Mouse (Mus musculus) hematopoietic multipotent progenitor cell, adult 10-12 weeks (in vitro differentiated cells): ENCODE data around the gene Ciao2b. TPM values are rescaled to one million over a fixed set of nuclear protein-coding genes. Genes with fewer than 3 reads are reported as not detected.

ENCODE experiments used
- polyA plus RNA-seq: library from polyadenylated mRNA; stranded (reverse); fragments of >175 nt; gene quantifications from 2 replicates; pipeline ENCODE4 v1.2.3, GENCODE M21; 2012; ENCODE audit warnings: low replicate concordance

Ciao2b gene
- 47.5 and 69.7 TPM in 2 replicates for polyA plus RNA-seq

GRCm38 (mm10) chr8:104641426-104642323, at the start of gene Ciao2b:
TSS of gene Ciao2b (minus strand) at chr8:104641965.

GRCm38 (mm10) chr8:104630981-104631663, 10.6 kb downstream of the Ciao2b start, which contains the start of gene Rrad:
TSS of gene Rrad (minus strand) at chr8:104631327.

GRCm38 (mm10) chr8:104624161-104624560, 17.6 kb downstream of the Ciao2b start, which contains the start of gene Cdh16:
TSS of gene Cdh16 (minus strand) at chr8:104624396.

GRCm38 (mm10) chr8:104591133-104591834, 50.5 kb downstream of the Ciao2b start, which contains the start of gene Pdp2:
TSS of gene Pdp2 (plus strand) at chr8:104591451.

Other genes starting within 250 kb of the Ciao2b start
- gene Cmtm4, start 246.2 kb downstream of the Ciao2b start, polyA plus RNA-seq, result 3.1 and 4.1 TPM in 2 replicates
- 24.9 and 26.6 TPM in 2 replicates for gene Dync1li2, start 198.9 kb downstream of the Ciao2b start, polyA plus RNA-seq
- gene Terb1, start 132.1 kb downstream of the Ciao2b start, polyA plus RNA-seq, result 0.68 and 1.9 TPM in 2 replicates
- gene Nae1, start 107.3 kb downstream of the Ciao2b start, polyA plus RNA-seq, result 2.1 and 12.2 TPM in 2 replicates
- gene Car7, start 107.3 kb downstream of the Ciao2b start, polyA plus RNA-seq, result 0.42 and 2.3 TPM in 2 replicates
- gene Pdp2, start 50.5 kb downstream of the Ciao2b start, polyA plus RNA-seq, result 2.3 and 2.8 TPM in 2 replicates
- gene Cdh16, start 17.6 kb downstream of the Ciao2b start, polyA plus RNA-seq, result 0.12 TPM in 1 of 2 replicates, not detected in the other
- 10.3 and 25.2 TPM in 2 replicates for gene Rrad, start 10.6 kb downstream of the Ciao2b start, polyA plus RNA-seq
- gene Ces2a, start 92.0 kb upstream of the Ciao2b start, polyA plus RNA-seq, result not detected in 2 replicates
- gene Ces2b, start 189.6 kb upstream of the Ciao2b start, polyA plus RNA-seq, result not detected in 2 replicates
- 0.15 and 0.37 TPM in 2 replicates for gene Ces2c, start 205.1 kb upstream of the Ciao2b start, polyA plus RNA-seq